Mouse (Mus musculus): ENCODE data around the gene Gls.

Gls gene

GRCm38 (mm10) chr1:52233143-52233713, at the start of gene Gls:
Gls (minus strand) TSS chr1:52233232.
- peak; percentile 97 for DNase-seq

- no peak for DNase-seq
Measured at GRCm38 (mm10) chr1:52279831-52280595, 47.0 kb upstream of the Gls start.

GRCm38 (mm10) chr1:52279331-52279730, 46.3 kb upstream of the Gls start:
- no peak for DNase-seq

- peak; percentile 90 for DNase-seq
Measured at GRCm38 (mm10) chr1:52278073-52278472, 45.0 kb upstream of the Gls start.

- DNase-seq: no peak
Measured at GRCm38 (mm10) chr1:52274210-52274609, 41.2 kb upstream of the Gls start.

GRCm38 (mm10) chr1:52272018-52272678, 39.1 kb upstream of the Gls start:
- no peak for DNase-seq

GRCm38 (mm10) chr1:52270354-52270753, 37.3 kb upstream of the Gls start:
- peak; percentile 80 for DNase-seq

- DNase-seq: no peak
Measured at GRCm38 (mm10) chr1:52269596-52269995, 36.6 kb upstream of the Gls start.

GRCm38 (mm10) chr1:52268006-52268405, 35.0 kb upstream of the Gls start:
- DNase-seq: no peak

GRCm38 (mm10) chr1:52267606-52268005, 34.6 kb upstream of the Gls start:
- DNase-seq: peak; percentile 74

GRCm38 (mm10) chr1:52265886-52266516, 33.0 kb upstream of the Gls start:
- DNase-seq: no peak

GRCm38 (mm10) chr1:52264290-52264689, 31.3 kb upstream of the Gls start:
- DNase-seq: no peak

GRCm38 (mm10) chr1:52260354-52261090, 27.5 kb upstream of the Gls start:
- no peak for DNase-seq

- DNase-seq: no peak
Measured at GRCm38 (mm10) chr1:52258006-52258749, 25.1 kb upstream of the Gls start.

GRCm38 (mm10) chr1:52256916-52257315, 23.9 kb upstream of the Gls start:
- DNase-seq: no peak

- DNase-seq: no peak
Measured at GRCm38 (mm10) chr1:52256194-52256593, 23.2 kb upstream of the Gls start.

GRCm38 (mm10) chr1:52254411-52254810, 21.4 kb upstream of the Gls start:
- no peak for DNase-seq

GRCm38 (mm10) chr1:52253386-52253785, 20.4 kb upstream of the Gls start:
- DNase-seq: no peak

- DNase-seq: no peak
Measured at GRCm38 (mm10) chr1:52252447-52252846, 19.4 kb upstream of the Gls start.

- DNase-seq: peak; percentile 65
Measured at GRCm38 (mm10) chr1:52251038-52251735, 18.2 kb upstream of the Gls start.

- DNase-seq: no peak
Measured at GRCm38 (mm10) chr1:52248899-52249556, 16.0 kb upstream of the Gls start.

Measured in kidney, postnatal 14 days (tissue).